Mouse (Mus musculus): Measurements from ENCODE around the gene Gm14435. TPM values are rescaled to one million over a fixed set of nuclear protein-coding genes. Genes with fewer than 3 reads are reported as not detected.

Gm14435 gene
- 4.1 and 5.9 TPM in 2 replicates for polyA plus RNA-seq (2015; fragmentation: Nextera tagmentation; extraction: Ambion mirVana)

DNA sequence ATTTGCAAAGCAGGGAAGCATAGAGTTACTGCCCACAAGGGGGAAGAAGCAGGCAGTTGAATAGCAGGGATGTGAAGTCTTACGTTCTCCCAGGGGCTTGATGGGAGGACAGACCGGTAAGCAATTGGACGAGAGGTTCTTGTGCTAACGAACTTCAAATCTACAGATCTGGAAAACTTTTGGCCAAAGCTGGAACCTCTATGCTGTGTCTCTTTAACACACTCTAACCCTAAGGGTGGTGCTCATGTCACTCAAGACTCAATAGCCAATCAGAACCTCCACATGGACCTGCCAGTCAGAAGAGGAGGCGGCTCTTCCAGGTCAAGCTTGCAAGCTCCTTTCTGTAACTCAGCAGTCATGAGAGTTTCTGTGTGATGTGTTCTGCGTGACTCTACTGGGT, at the start of gene Gm14435:
TSS of gene Gm14435 (plus strand) at position 301 of the 400 bp plus-strand sequence.

Other genes starting within 250 kb of the Gm14435 start
- 3.6 and 8.3 TPM in 2 replicates for gene 2210418O10Rik, start 197.0 kb upstream of the Gm14435 start, polyA plus RNA-seq (2015; fragmentation: Nextera tagmentation; extraction: Ambion mirVana)
- not detected in 2 replicates for gene Gm11009, start 104.1 kb upstream of the Gm14435 start, polyA plus RNA-seq (2015; fragmentation: Nextera tagmentation; extraction: Ambion mirVana)
- 4.5 and 7.7 TPM in 2 replicates for gene Gm14434, start 63.2 kb downstream of the Gm14435 start, polyA plus RNA-seq (2015; fragmentation: Nextera tagmentation; extraction: Ambion mirVana)
- gene Zfp967, start 97.5 kb downstream of the Gm14435 start, polyA plus RNA-seq (2015; fragmentation: Nextera tagmentation; extraction: Ambion mirVana), result not detected in 2 replicates
- 8.3 and 12.1 TPM in 2 replicates for gene Gm14308, start 212.8 kb downstream of the Gm14435 start, polyA plus RNA-seq (2015; fragmentation: Nextera tagmentation; extraction: Ambion mirVana)
- 0.67 and 4.9 TPM in 2 replicates for gene Zfp973, start 246.9 kb downstream of the Gm14435 start, polyA plus RNA-seq (2015; fragmentation: Nextera tagmentation; extraction: Ambion mirVana)

Measured in spleen, postnatal 0 days (tissue).